Mouse (Mus musculus): ENCODE measurements at regions not wholly inside any gene's neighbourhood (a gene's known extent, or its start where the extent isn't known, plus 50 kb on each side); places are given as distances from the start of the nearest gene placed in this dataset.

- Histone ChIP-seq H3K36me3 (ENCODE audit: control insufficient read depth, insufficient read depth) (no peaks in the 10 kb centered on the region), H3K79me3 (ENCODE audit: low read depth) (no peaks in the 10 kb centered on the region), H3K27me3 (ENCODE audit: control insufficient read depth, insufficient read depth, insufficient read length) (no peaks in the 10 kb centered on the region), H3ac (ENCODE audit: control insufficient read depth, insufficient read length, low read depth) (no peak overlapping the region), H3K79me2 (ENCODE audit: control insufficient read depth, insufficient read depth) (no peaks in the 10 kb centered on the region), H3K4me3 (ENCODE audit: insufficient read depth, poor library complexity, severe bottlenecking) (no peak overlapping the region)
- no peak for TF ChIP-seq MYOG (IDR thresholded peaks at IDR 0.05; ENCODE audit: control insufficient read depth, extremely low read depth, insufficient read length)
- TF ChIP-seq MAX (IDR thresholded peaks at IDR 0.05): no peak
- TF ChIP-seq FOSL1 (IDR thresholded peaks at IDR 0.05; ENCODE audit: insufficient read depth, low read length, poor library complexity, severe bottlenecking): no peak
- no peak for TF ChIP-seq CTCF (IDR thresholded peaks at IDR 0.05; ENCODE audit: control insufficient read depth, insufficient read depth, insufficient read length)
- TF ChIP-seq USF1 (IDR thresholded peaks at IDR 0.05; ENCODE audit: low read depth): no peak
- no peak for TF ChIP-seq CEBPB (IDR thresholded peaks at IDR 0.05; ENCODE audit: low read depth)
- no peak for TF ChIP-seq MYOD1 (IDR thresholded peaks at IDR 0.05; ENCODE audit: control insufficient read depth, insufficient read length, low read depth)
Observed at GRCm38 (mm10) chr19:59646656-59647055, 188.5 kb downstream of the Emx2 start.

GRCm38 (mm10) chr19:59649421-59649820 is 191.2 kb downstream of the Emx2 start:
- TF ChIP-seq FOSL1 (IDR thresholded peaks at IDR 0.05; ENCODE audit: insufficient read depth, low read length, poor library complexity, severe bottlenecking) (no peak), MYOD1 (IDR thresholded peaks at IDR 0.05; ENCODE audit: control insufficient read depth, insufficient read length, low read depth) (no peak), USF1 (IDR thresholded peaks at IDR 0.05; ENCODE audit: low read depth) (no peak), MYOG (IDR thresholded peaks at IDR 0.05; ENCODE audit: control insufficient read depth, extremely low read depth, insufficient read length) (no peak), CEBPB (IDR thresholded peaks at IDR 0.05; ENCODE audit: low read depth) (no peak), CTCF (IDR thresholded peaks at IDR 0.05; ENCODE audit: control insufficient read depth, insufficient read depth, insufficient read length) (no peak), MAX (IDR thresholded peaks at IDR 0.05) (no peak)
- no peaks in the 10 kb centered on the region for H3K36me3 ChIP-seq (ENCODE audit: control insufficient read depth, insufficient read depth)
- no peak overlapping the region for H3K4me3 ChIP-seq (ENCODE audit: insufficient read depth, poor library complexity, severe bottlenecking)
- no peaks in the 10 kb centered on the region for H3K79me2 ChIP-seq (ENCODE audit: control insufficient read depth, insufficient read depth)
- H3ac ChIP-seq (ENCODE audit: control insufficient read depth, insufficient read length, low read depth): no peak overlapping the region
- no peaks in the 10 kb centered on the region for H3K27me3 ChIP-seq (ENCODE audit: control insufficient read depth, insufficient read depth, insufficient read length)
- H3K79me3 ChIP-seq (ENCODE audit: low read depth): no peaks in the 10 kb centered on the region

GRCm38 (mm10) chr19:59650611-59651329 is 192.6 kb downstream of the Emx2 start:
- Histone ChIP-seq H3K27me3 (ENCODE audit: control insufficient read depth, insufficient read depth, insufficient read length) (no peaks in the 10 kb centered on the region), H3K79me3 (ENCODE audit: low read depth) (no peaks in the 10 kb centered on the region), H3ac (ENCODE audit: control insufficient read depth, insufficient read length, low read depth) (no peak overlapping the region), H3K36me3 (ENCODE audit: control insufficient read depth, insufficient read depth) (no peaks in the 10 kb centered on the region), H3K4me3 (ENCODE audit: insufficient read depth, poor library complexity, severe bottlenecking) (no peak overlapping the region), H3K79me2 (ENCODE audit: control insufficient read depth, insufficient read depth) (no peaks in the 10 kb centered on the region)
- TF ChIP-seq CEBPB (IDR thresholded peaks at IDR 0.05; ENCODE audit: low read depth) (no peak), FOSL1 (IDR thresholded peaks at IDR 0.05; ENCODE audit: insufficient read depth, low read length, poor library complexity, severe bottlenecking) (no peak), CTCF (IDR thresholded peaks at IDR 0.05; ENCODE audit: control insufficient read depth, insufficient read depth, insufficient read length) (no peak), MAX (IDR thresholded peaks at IDR 0.05) (no peak), MYOD1 (IDR thresholded peaks at IDR 0.05; ENCODE audit: control insufficient read depth, insufficient read length, low read depth) (no peak), MYOG (IDR thresholded peaks at IDR 0.05; ENCODE audit: control insufficient read depth, extremely low read depth, insufficient read length) (no peak), USF1 (IDR thresholded peaks at IDR 0.05; ENCODE audit: low read depth) (no peak)

GRCm38 (mm10) chr19:59653631-59654367 is 195.6 kb downstream of the Emx2 start:
- no peak overlapping the region for H3ac ChIP-seq (ENCODE audit: control insufficient read depth, insufficient read length, low read depth)
- no peak overlapping the region for H3K4me3 ChIP-seq (ENCODE audit: insufficient read depth, poor library complexity, severe bottlenecking)
- no peaks in the 10 kb centered on the region for H3K79me2 ChIP-seq (ENCODE audit: control insufficient read depth, insufficient read depth)
- no peaks in the 10 kb centered on the region for H3K36me3 ChIP-seq (ENCODE audit: control insufficient read depth, insufficient read depth)
- TF ChIP-seq MYOG (IDR thresholded peaks at IDR 0.05; ENCODE audit: control insufficient read depth, extremely low read depth, insufficient read length) (no peak), USF1 (IDR thresholded peaks at IDR 0.05; ENCODE audit: low read depth) (no peak), MYOD1 (IDR thresholded peaks at IDR 0.05; ENCODE audit: control insufficient read depth, insufficient read length, low read depth) (no peak), CEBPB (IDR thresholded peaks at IDR 0.05; ENCODE audit: low read depth) (no peak), CTCF (IDR thresholded peaks at IDR 0.05; ENCODE audit: control insufficient read depth, insufficient read depth, insufficient read length) (no peak), FOSL1 (IDR thresholded peaks at IDR 0.05; ENCODE audit: insufficient read depth, low read length, poor library complexity, severe bottlenecking) (no peak), MAX (IDR thresholded peaks at IDR 0.05) (no peak)
- H3K27me3 ChIP-seq (ENCODE audit: control insufficient read depth, insufficient read depth, insufficient read length): no peaks in the 10 kb centered on the region
- H3K79me3 ChIP-seq (ENCODE audit: low read depth): no peaks in the 10 kb centered on the region

GRCm38 (mm10) chr19:59655321-59655720 is 197.1 kb downstream of the Emx2 start:
- TF ChIP-seq FOSL1 (IDR thresholded peaks at IDR 0.05; ENCODE audit: insufficient read depth, low read length, poor library complexity, severe bottlenecking): no peak
- no peak for TF ChIP-seq MYOD1 (IDR thresholded peaks at IDR 0.05; ENCODE audit: control insufficient read depth, insufficient read length, low read depth)
- TF ChIP-seq MYOG (IDR thresholded peaks at IDR 0.05; ENCODE audit: control insufficient read depth, extremely low read depth, insufficient read length): no peak
- no peak for TF ChIP-seq USF1 (IDR thresholded peaks at IDR 0.05; ENCODE audit: low read depth)
- no peak for TF ChIP-seq CTCF (IDR thresholded peaks at IDR 0.05; ENCODE audit: control insufficient read depth, insufficient read depth, insufficient read length)
- no peak for TF ChIP-seq CEBPB (IDR thresholded peaks at IDR 0.05; ENCODE audit: low read depth)
- no peak for TF ChIP-seq MAX (IDR thresholded peaks at IDR 0.05)
- H3K36me3 ChIP-seq (ENCODE audit: control insufficient read depth, insufficient read depth): no peaks in the 10 kb centered on the region
- no peak overlapping the region for H3K4me3 ChIP-seq (ENCODE audit: insufficient read depth, poor library complexity, severe bottlenecking)
- H3K79me3 ChIP-seq (ENCODE audit: low read depth): no peaks in the 10 kb centered on the region
- H3K79me2 ChIP-seq (ENCODE audit: control insufficient read depth, insufficient read depth): no peaks in the 10 kb centered on the region
- no peak overlapping the region for H3ac ChIP-seq (ENCODE audit: control insufficient read depth, insufficient read length, low read depth)
- no peaks in the 10 kb centered on the region for H3K27me3 ChIP-seq (ENCODE audit: control insufficient read depth, insufficient read depth, insufficient read length)
